Comparison of ENCODE assay signal across 9 mouse cellular contexts in genomic region chr19:56908472-56909270, GRCm38 (mm10). TPM values are rescaled to one million over a fixed set of nuclear protein-coding genes. Genes with fewer than 3 reads are reported as not detected.
DNase-seq lines count a peak whose midpoint lies in the region; ATAC-seq and TF ChIP-seq lines count a peak whose summit lies in the region.
"Had no signal": no experiment of that assay in that cellular context is flagged by ENCODE, and none has a peak within 500 bp of the region (broad histone marks: within the 10 kb centered on the region; RNA-seq: fewer than 3 reads in every experiment).

No protein-coding gene starts in this region.

- no peak overlapping the region for H3K4me3 ChIP-seq in heart, embryonic 10.5 days
- no peak overlapping the region for H3K4me3 ChIP-seq in forebrain, embryonic 12.5 days (replicated peaks)
- H3K4me3 ChIP-seq in kidney, postnatal 0 days (replicated peaks; ENCODE audit: low read depth, low read length): no peak overlapping the region
- H3K4me3 ChIP-seq: liver, embryonic 13.5 days had no signal

- intact Hi-C loops in heart, postnatal 10 days (cut with DNase I): loop anchor here (5.0 kb wide), 2 partner anchors 96 to 486 kb away; no protein-coding TSS in a partner anchor

- no peaks in the 10 kb centered on the region for H3K9me3 ChIP-seq in heart, embryonic 10.5 days
- no peaks in the 10 kb centered on the region for H3K9me3 ChIP-seq in forebrain, embryonic 12.5 days
- H3K9me3 ChIP-seq in kidney, postnatal 0 days (replicated peaks; ENCODE audit: low read length): no peaks in the 10 kb centered on the region
- H3K9me3 ChIP-seq: liver, embryonic 13.5 days had no signal

- peaks cover 14% of the 10 kb centered on the region for H3K4me1 ChIP-seq in heart, embryonic 10.5 days
- peaks cover 5% of the 10 kb centered on the region; the same call in 1 of the 2 replicates for H3K4me1 ChIP-seq in forebrain, embryonic 12.5 days
- H3K4me1 ChIP-seq in kidney, postnatal 0 days (replicated peaks; ENCODE audit: insufficient read depth, low read length): no peaks in the 10 kb centered on the region
- H3K4me1 ChIP-seq: liver, embryonic 13.5 days had no signal

- peak; percentile 96 for TF ChIP-seq CTCF in kidney, postnatal 0 days (IDR thresholded peaks at IDR 0.05; ENCODE audit: low read depth)

- WGBS in heart, embryonic 10.5 days: 73% methylated on average over 17 of the region's 17 CpGs
- WGBS in forebrain, embryonic 12.5 days: 78% methylated on average over 17 of the region's 17 CpGs
- 70% methylated on average over 17 of the region's 17 CpGs for WGBS in kidney, postnatal 0 days

- no peak overlapping the region for H3K4me2 ChIP-seq in forebrain, embryonic 12.5 days
- H3K4me2 ChIP-seq in kidney, postnatal 0 days (ENCODE audit: low read length): no peak overlapping the region
- H3K4me2 ChIP-seq: liver, embryonic 13.5 days had no signal

- no peak overlapping the region for H3K9ac ChIP-seq in forebrain, embryonic 12.5 days
- H3K9ac ChIP-seq in kidney, postnatal 0 days (ENCODE audit: low read depth, low read length): no peak overlapping the region
- H3K9ac ChIP-seq: liver, embryonic 13.5 days had no signal

- H3K27ac ChIP-seq in heart, embryonic 10.5 days: no peak overlapping the region
- no peak overlapping the region for H3K27ac ChIP-seq in forebrain, embryonic 12.5 days
- no peak overlapping the region for H3K27ac ChIP-seq in kidney, postnatal 0 days
- H3K27ac ChIP-seq: liver, embryonic 13.5 days had no signal

- peaks cover 8% of the 10 kb centered on the region; the same call in 1 of the 2 replicates for H3K27me3 ChIP-seq in heart, embryonic 10.5 days (ENCODE audit: insufficient read depth, poor library complexity, severe bottlenecking)
- no peaks in the 10 kb centered on the region for H3K27me3 ChIP-seq in forebrain, embryonic 12.5 days
- no peaks in the 10 kb centered on the region for H3K27me3 ChIP-seq in kidney, postnatal 0 days (ENCODE audit: insufficient read depth, low read length)
- H3K27me3 ChIP-seq: liver, embryonic 13.5 days had no signal

- ATAC-seq in forebrain, embryonic 12.5 days (ENCODE audit: low FRiP score): 0 out of 2 replicates have a peak, but pooled peaks have one; percentile 17
- peak; percentile 46; the same call in 1 of the 2 replicates for ATAC-seq in kidney, postnatal 0 days (replicated peaks; ENCODE audit: low FRiP score, low read depth)

- no peaks in the 10 kb centered on the region for H3K36me3 ChIP-seq in heart, embryonic 10.5 days
- no peaks in the 10 kb centered on the region for H3K36me3 ChIP-seq in forebrain, embryonic 12.5 days (replicated peaks)
- no peaks in the 10 kb centered on the region for H3K36me3 ChIP-seq in kidney, postnatal 0 days (ENCODE audit: insufficient read depth, low read length)
- H3K36me3 ChIP-seq: liver, embryonic 13.5 days had no signal

- DNase-seq in heart, postnatal 10 days: peak; percentile 50 to 65
- DNase-seq in heart, embryonic 10.5 days (ENCODE audit: low spot score): no peak
- DNase-seq in NIH3T3 (ENCODE audit: low read depth): peak; percentile 87
- peak; percentile 94 for DNase-seq in kidney, postnatal 0 days (ENCODE audit: low spot score)
- DNase-seq in lung, postnatal 10 days: peak; percentile 66
- DNase-seq in right cerebral cortex, postnatal 25 days: peak; percentile 22
- DNase-seq in gastrocnemius, postnatal 4 days (ENCODE audit: low spot score in 2 of 2): no peak
- DNase-seq: liver, embryonic 13.5 days had no signal

RNA-seq across cellular contexts. Expression of gene Vwa2, which starts 34.6 kb away (rescaled TPM):
- total RNA-seq in heart, postnatal 10 days (2021): not detected
- polyA plus RNA-seq in heart, embryonic 10.5 days (2016; fragmentation: Nextera tagmentation; extraction: Ambion mirVana): 0.38 and 1.9 TPM in 2 replicates
- polyA plus RNA-seq in forebrain, embryonic 12.5 days (2016; fragmentation: Nextera tagmentation; extraction: Ambion mirVana): 1.5 and 1.6 TPM in 2 replicates
- 18.3 and 18.5 TPM in 2 replicates for polyA plus RNA-seq in kidney, postnatal 0 days (2015; fragmentation: Nextera tagmentation; extraction: Ambion mirVana)
- under 1 TPM in 1 of 2 experiments, not detected in 1; 0.05 TPM for total RNA-seq in gastrocnemius, postnatal 4 days (2021)
- polyA plus RNA-seq: liver, embryonic 13.5 days had no signal

Comparison
In these comparisons a context has a peak if more than half of its experiments do, and no peak if none do; other contexts are left out.
1. DNase-seq: peak in heart, postnatal 10 days (2 of 2), NIH3T3 (single experiment), kidney, postnatal 0 days (single experiment), lung, postnatal 10 days (single experiment) and right cerebral cortex, postnatal 25 days (single experiment); none in heart, embryonic 10.5 days (single experiment) and gastrocnemius, postnatal 4 days (0 of 2).